Mouse (Mus musculus) inflammation-experienced regulatory T-cells (primary cell): ENCODE data around the gene Rnf43. TPM values are rescaled to one million over a fixed set of nuclear protein-coding genes. Genes with fewer than 3 reads are reported as not detected.

Experiments used
- polyA plus RNA-seq, 2 experiments: library from polyadenylated mRNA; unstranded; fragments of 100-300 nt; shearing (Covaris generic); gene quantifications; one replicate each; pipeline ENCODE4 v1.2.1; 2017

Rnf43 gene
- polyA plus RNA-seq: 10 to 100 TPM; 42.6 to 79.4 TPM

GRCm38 (mm10) chr11:87662407-87662806 is at the start of gene Rnf43:
Gene Rnf43, plus strand, starts transcription at chr11:87662722.

DNA sequence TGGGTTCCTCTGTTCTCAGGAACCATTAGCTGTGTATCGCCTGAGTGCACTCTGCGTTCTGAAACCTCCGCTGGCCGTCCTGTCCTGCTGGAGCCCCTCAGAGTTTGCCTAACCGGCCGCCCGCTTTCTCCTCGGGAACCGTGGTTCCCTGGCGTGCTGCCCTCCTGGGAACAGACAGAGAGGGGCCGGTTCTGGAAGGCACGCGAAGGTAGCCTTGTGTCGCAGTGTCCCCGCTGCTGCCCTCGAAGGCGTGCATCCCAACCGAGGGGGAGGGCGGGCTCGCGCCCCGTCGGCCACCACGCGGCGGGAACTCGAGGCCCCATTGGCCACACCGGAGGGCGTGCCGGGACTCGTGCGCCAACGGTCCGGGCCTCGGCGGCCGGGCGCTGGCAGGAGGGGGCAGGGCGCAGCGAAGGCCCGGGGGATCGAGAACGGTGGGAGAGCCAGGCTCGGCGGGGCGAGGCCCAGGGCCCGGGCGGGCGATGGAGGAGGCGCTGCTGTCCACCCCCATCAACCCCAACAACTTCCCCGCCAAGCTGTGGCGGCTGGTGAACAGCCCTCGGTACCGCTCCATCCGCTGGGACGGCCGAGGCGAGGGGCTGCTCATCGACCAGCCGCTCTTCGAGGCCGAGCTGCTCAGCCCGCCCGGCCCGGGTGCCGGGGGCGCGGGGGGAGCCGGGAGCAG is 45.6 kb upstream of the Rnf43 start, which contains the start of gene Hsf5:
Gene Hsf5 (plus strand): TSS at position 375 of the 685 bp plus-strand sequence.

GRCm38 (mm10) chr11:87737175-87737740 is 74.7 kb downstream of the Rnf43 start, which contains the start of gene Supt4a:
Gene Supt4a, plus strand, starts transcription at chr11:87737552.

DNA sequence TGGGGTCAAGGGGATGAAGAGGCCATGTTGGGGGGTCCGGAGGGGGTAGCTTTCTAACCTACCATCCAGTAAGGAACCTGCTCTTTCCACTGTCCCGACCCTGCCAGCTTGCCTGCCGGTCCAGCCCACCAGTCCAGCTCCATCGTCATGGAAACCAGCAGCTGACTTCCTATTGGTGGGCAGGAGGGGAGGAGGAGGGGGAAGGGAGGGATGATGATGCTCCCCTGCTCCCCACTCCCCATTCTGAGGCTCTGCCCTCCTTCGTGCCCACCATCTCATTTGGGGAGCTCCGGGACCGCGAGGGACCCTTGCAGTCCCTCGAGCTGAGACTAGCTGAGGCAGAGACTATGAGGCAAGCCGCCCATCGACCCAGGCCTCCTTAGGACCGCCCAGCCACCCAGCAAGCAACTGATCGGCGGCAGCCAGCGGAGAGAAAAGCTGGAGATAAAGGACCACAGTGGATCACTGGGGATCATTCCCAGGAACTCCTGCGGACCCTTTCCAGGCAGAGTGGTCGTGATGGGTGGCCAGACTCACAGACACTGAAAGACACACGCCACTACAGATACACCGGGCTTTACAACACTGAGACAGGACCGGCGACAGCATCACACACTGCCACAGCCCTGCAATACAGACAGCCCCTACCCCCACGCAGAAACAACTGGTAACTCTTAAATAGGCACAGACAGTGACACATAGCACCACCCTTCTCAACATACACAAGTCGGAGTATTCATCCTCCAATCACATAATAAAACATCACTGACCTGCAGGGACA is 98.0 kb downstream of the Rnf43 start, which contains the start of gene Tspoap1:
Gene Tspoap1 (plus strand): TSS at position 241 of the 781 bp plus-strand sequence.

Other genes starting within 250 kb of the Rnf43 start
- gene Gm11492, start 96.1 kb upstream of the Rnf43 start, polyA plus RNA-seq: not detected
- 1 to 10 TPM; 1.3 to 6.0 TPM for gene Sept4, start 93.8 kb upstream of the Rnf43 start, polyA plus RNA-seq
- gene Mtmr4, start 70.6 kb upstream of the Rnf43 start, polyA plus RNA-seq: 10 to 100 TPM; 26.7 to 34.1 TPM
- under 1 TPM; 0.10 to 0.66 TPM for gene Hsf5, start 45.6 kb upstream of the Rnf43 start, polyA plus RNA-seq
- gene Supt4a, start 74.8 kb downstream of the Rnf43 start, polyA plus RNA-seq: 100 to 1,000 TPM; 376 to 391 TPM
- gene Tspoap1, start 97.8 kb downstream of the Rnf43 start, polyA plus RNA-seq: 10 to 100 TPM; 13.4 to 17.8 TPM
- 1 to 10 TPM in 1 of 2 experiments, under 1 TPM in 1; 0.87 to 4.1 TPM for gene Mpo, start 130.9 kb downstream of the Rnf43 start, polyA plus RNA-seq
- 10 to 100 TPM in 1 of 2 experiments, 1 to 10 TPM in 1; 2.0 to 13.4 TPM for gene Lpo, start 165.6 kb downstream of the Rnf43 start, polyA plus RNA-seq
- gene Mks1, start 190.5 kb downstream of the Rnf43 start, polyA plus RNA-seq: 10 to 100 TPM in 1 of 2 experiments, 1 to 10 TPM in 1; 9.3 to 15.8 TPM
- under 1 TPM in 1 of 2 experiments, not detected in 1; 0.17 TPM for gene Epx, start 212.8 kb downstream of the Rnf43 start, polyA plus RNA-seq
- under 1 TPM; 0.04 to 0.99 TPM for gene Olfr462, start 229.5 kb downstream of the Rnf43 start, polyA plus RNA-seq
- not detected for gene Olfr463, start 234.7 kb downstream of the Rnf43 start, polyA plus RNA-seq